14 mouse cellular contexts compared by ENCODE assay signal in genomic region chr7:78619818-78620577, GRCm38 (mm10).
A peak's percentile ranks its signal among the peaks of the same experiment; 100 is the strongest.
DNase-seq lines count a peak whose midpoint lies in the region; ATAC-seq and TF ChIP-seq lines count a peak whose summit lies in the region.
"Had no signal": no experiment of that assay in that cellular context is flagged by ENCODE, and none has a peak within 500 bp of the region (broad histone marks: within the 10 kb centered on the region; RNA-seq: fewer than 3 reads in every experiment).

No protein-coding gene starts in this region.

- H3K9me3 ChIP-seq in forebrain, embryonic 14.5 days (replicated peaks; ENCODE audit: control insufficient read depth, low read length) = no peaks in the 10 kb centered on the region
- H3K9me3 ChIP-seq in hindbrain, postnatal 0 days (ENCODE audit: low read length) = no peaks in the 10 kb centered on the region
- H3K9me3 ChIP-seq: G1E had no signal

- ATAC-seq in frontal cortex, adult (ENCODE audit: low TSS enrichment) = peak; percentile 47; the same call in 1 of the 2 replicates
- peak; percentile 82 for ATAC-seq in forebrain, embryonic 14.5 days
- ATAC-seq in hindbrain, postnatal 0 days = peak; percentile 77

- DNase-seq in frontal cortex, postnatal 10 days (ENCODE audit: low spot score in 2 of 2) = no peak
- DNase-seq in forebrain, embryonic 14.5 days (ENCODE audit: low spot score) = peak; percentile 59
- DNase-seq in hindbrain, postnatal 0 days (ENCODE audit: low spot score) = peak; percentile 73
- DNase-seq in retina, postnatal 1 day = peak; percentile 83
- no peak for DNase-seq in embryo, embryonic 10.5 days (ENCODE audit: low spot score)
- no peak for DNase-seq in gastrocnemius, postnatal 14 days
- DNase-seq: heart, adult 18-20 months; heart, postnatal 36 days; kidney, adult 2 months; lung, postnatal 14 days had no signal

- no peak overlapping the region for H3K4me3 ChIP-seq in forebrain, embryonic 14.5 days (ENCODE audit: low read depth, low read length)
- no peak overlapping the region for H3K4me3 ChIP-seq in hindbrain, postnatal 0 days (ENCODE audit: low read length)
- H3K4me3 ChIP-seq: layer of hippocampus, adult 2 months had no signal

- WGBS in forebrain, embryonic 14.5 days = 9% methylated on average over 9 of the region's 9 CpGs
- WGBS in hindbrain, postnatal 0 days = 16% methylated on average over 9 of the region's 9 CpGs

- H3K27me3 ChIP-seq in forebrain, embryonic 14.5 days (replicated peaks; ENCODE audit: control insufficient read depth, insufficient read depth, low read length) = no peaks in the 10 kb centered on the region
- no peaks in the 10 kb centered on the region for H3K27me3 ChIP-seq in hindbrain, postnatal 0 days (ENCODE audit: insufficient read depth, low read length)

- intact Hi-C loops in gastrocnemius, postnatal 14 days (cut with DNase I; ENCODE audit: low total_unique reads) = no loop called here

- TF ChIP-seq CTCF in hindbrain, postnatal 0 days (IDR thresholded peaks at IDR 0.05; ENCODE audit: low read depth) = no peak

- H3K36me3 ChIP-seq in forebrain, embryonic 14.5 days (ENCODE audit: control insufficient read depth, insufficient read depth, low read length) = no peaks in the 10 kb centered on the region
- H3K36me3 ChIP-seq in hindbrain, postnatal 0 days (ENCODE audit: insufficient read depth, low read length) = no peaks in the 10 kb centered on the region
- H3K36me3 ChIP-seq: G1E had no signal

- no peak overlapping the region for H3K27ac ChIP-seq in forebrain, embryonic 14.5 days (ENCODE audit: low read depth, low read length)
- peak overlapping the region; percentile 41; the same call in 1 of the 2 replicates for H3K27ac ChIP-seq in hindbrain, postnatal 0 days
- H3K27ac ChIP-seq: layer of hippocampus, adult 2 months; liver, embryonic 14.5 days had no signal

- no peak overlapping the region for H3K9ac ChIP-seq in forebrain, embryonic 14.5 days (ENCODE audit: low read length)
- no peak overlapping the region for H3K9ac ChIP-seq in hindbrain, postnatal 0 days (replicated peaks; ENCODE audit: low read length)
- H3K9ac ChIP-seq: liver, embryonic 14.5 days had no signal

- no peak overlapping the region for H3K4me2 ChIP-seq in forebrain, embryonic 14.5 days (ENCODE audit: low read length)
- no peak overlapping the region for H3K4me2 ChIP-seq in hindbrain, postnatal 0 days (ENCODE audit: low read depth, low read length)

- H3K4me1 ChIP-seq in forebrain, embryonic 14.5 days (ENCODE audit: control insufficient read depth, insufficient read depth, low read length) = peaks cover 11% of the 10 kb centered on the region
- peaks cover 15% of the 10 kb centered on the region for H3K4me1 ChIP-seq in hindbrain, postnatal 0 days (ENCODE audit: insufficient read depth, low read length)

Comparison
In these comparisons a context has a peak if more than half of its experiments do, and no peak if none do; other contexts are left out.
1. DNase-seq: peak in forebrain, embryonic 14.5 days (single experiment), hindbrain, postnatal 0 days (single experiment) and retina, postnatal 1 day (single experiment); none in frontal cortex, postnatal 10 days (0 of 2), embryo, embryonic 10.5 days (single experiment) and gastrocnemius, postnatal 14 days (single experiment).
2. Peak in every context shown above with its lines, with median percentiles within 50 percentile points of each other: ATAC-seq.